Mouse (Mus musculus): ENCODE data around the gene Hist1h1d.

DNA sequence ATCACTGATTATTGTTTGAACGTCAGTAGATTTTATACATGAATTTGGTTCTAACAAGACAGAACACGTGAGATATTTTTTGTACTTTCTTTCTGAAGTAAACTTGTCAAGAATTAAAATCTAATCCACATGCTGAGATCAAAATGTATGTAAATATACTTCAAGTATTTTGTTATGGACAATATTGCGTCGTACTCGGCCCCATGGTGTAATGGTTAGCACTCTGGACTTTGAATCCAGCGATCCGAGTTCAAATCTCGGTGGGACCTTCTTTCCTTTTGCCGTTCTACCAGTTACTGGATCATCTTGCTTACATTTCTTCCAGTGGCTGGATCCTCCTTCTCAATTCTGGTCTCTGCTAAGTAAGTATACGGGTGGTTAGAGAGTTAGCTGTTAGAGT is 33.6 kb upstream of the Hist1h1d start:
- TF ChIP-seq CTCF (IDR thresholded peaks at IDR 0.05; ENCODE audit: extremely low read depth, insufficient read depth, low read length): no peak
- no peak for TF ChIP-seq POLR2A (IDR thresholded peaks at IDR 0.05; ENCODE audit: extremely low read depth, insufficient read depth, low read length)

Measured in cortical plate, adult 2 months (tissue).